Mouse (Mus musculus) forebrain, embryonic 14.5 days (tissue): ENCODE measurements at regions not wholly inside any gene's neighbourhood (a gene's known extent, or its start where the extent isn't known, plus 50 kb on each side); places are given as distances from the start of the nearest gene placed in this dataset.
A peak's percentile ranks its signal among the peaks of the same experiment; 100 is the strongest.

Experiments used
- ATAC-seq: fragments of 200-750 bp; cut with Nextera tagmentation; 2 replicates; pipeline ENCODE4 v1.8.0; 2017; ENCODE audit warnings: mild to moderate bottlenecking, moderate library complexity
- DNase-seq: peaks from one replicate; pipeline ENCODE4 v3.0.0-alpha.2; 2015; ENCODE audit warnings: low spot score
- H3K27ac ChIP-seq: fragments of 300-500 bp; sonication (generic); 2 replicates; pipeline ENCODE4 v1.5.1; 2014; ENCODE audit warnings: low read depth, mild to moderate bottlenecking, control low read depth, low read length, moderate library complexity
- H3K27me3 ChIP-seq: fragments of 300-500 bp; sonication (generic); replicated peaks from 2 replicates; pipeline ENCODE4 v1.6.1; 2014; ENCODE audit warnings: low read length, control low read depth, mixed read lengths; ENCODE audit not compliant: control insufficient read depth, insufficient read depth
- H3K36me3 ChIP-seq: fragments of 300-500 bp; sonication (generic); 2 replicates; pipeline ENCODE4 v1.6.1; 2014; ENCODE audit warnings: low read length, control low read depth; ENCODE audit not compliant: control insufficient read depth, insufficient read depth
- H3K4me1 ChIP-seq: fragments of 300-500 bp; sonication (generic); 2 replicates; pipeline ENCODE4 v1.6.1; 2014; ENCODE audit warnings: antibody characterized with exemption, low read length, control low read depth; ENCODE audit not compliant: control insufficient read depth, insufficient read depth
- H3K4me2 ChIP-seq: fragments of 300-500 bp; sonication (generic); 2 replicates; pipeline ENCODE4 v1.6.1; 2014; ENCODE audit warnings: mild to moderate bottlenecking, control low read depth, low read length
- H3K4me3 ChIP-seq: fragments of 300-500 bp; sonication (generic); 2 replicates; pipeline ENCODE4 v1.5.1; 2014; ENCODE audit warnings: low read depth, low read length, control low read depth
- H3K9ac ChIP-seq: fragments of 300-500 bp; sonication (generic); 2 replicates; pipeline ENCODE4 v1.6.1; 2014; ENCODE audit warnings: mild to moderate bottlenecking, low read length, control low read depth, moderate library complexity
- H3K9me3 ChIP-seq: fragments of 300-500 bp; sonication (generic); replicated peaks from 2 replicates; pipeline ENCODE4 v1.6.1; 2016; ENCODE audit warnings: low read length, control low read depth, mixed read lengths; ENCODE audit not compliant: control insufficient read depth
- WGBS: fragments of 180-500 bp; shearing (Covaris S2); extraction: QIAGEN DNeasy Blood & Tissue Kit; methylation state at CpG from one replicate; pipeline ENCODE4 v1.1.7; 2014; 5-methylcytosine and 5-hydroxymethylcytosine counted together

GRCm38 (mm10) chr3:18667726-18668125 lies 719.5 kb downstream of the Cypt12 start:
- Histone ChIP-seq H3K36me3 (no peaks in the 10 kb centered on the region), H3K27me3 (no peaks in the 10 kb centered on the region), H3K4me1 (peaks cover 6% of the 10 kb centered on the region), H3K9ac (no peak overlapping the region), H3K27ac (no peak overlapping the region), H3K9me3 (no peaks in the 10 kb centered on the region), H3K4me3 (no peak overlapping the region), H3K4me2 (no peak overlapping the region)
- DNase-seq, result no peak
- ATAC-seq, result no peak
- WGBS, result 91% methylated on average over 4 of the region's 4 CpGs

DNA sequence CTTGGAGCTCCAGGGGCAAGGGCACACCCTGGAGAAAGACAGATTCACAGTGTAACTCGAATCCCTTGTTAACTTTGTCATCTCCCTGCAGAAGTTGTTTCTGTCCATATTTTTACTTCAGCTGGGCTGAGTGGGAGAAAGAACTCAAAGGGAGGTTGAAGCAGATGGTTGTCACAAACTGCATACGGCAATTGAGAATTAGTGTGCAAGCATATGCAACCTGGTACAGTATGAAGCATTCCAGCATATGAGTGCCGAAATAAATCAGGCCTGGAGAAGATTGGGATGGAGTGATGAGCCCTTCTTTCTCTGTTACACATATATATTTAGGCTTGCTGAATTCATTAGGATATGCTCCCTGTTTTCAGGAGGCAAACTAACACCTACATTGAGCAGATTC lies 720.7 kb downstream of the Cypt12 start:
- Histone ChIP-seq H3K27ac (no peak overlapping the region), H3K27me3 (no peaks in the 10 kb centered on the region), H3K4me2 (no peak overlapping the region), H3K9me3 (no peaks in the 10 kb centered on the region), H3K4me3 (no peak overlapping the region), H3K9ac (no peak overlapping the region), H3K4me1 (peaks cover 6% of the 10 kb centered on the region), H3K36me3 (no peaks in the 10 kb centered on the region)
- DNase-seq (peak; percentile 65), ATAC-seq (peak; percentile 16; the same call in 1 of the 2 replicates)
- 73% methylated on average over 3 of the region's 3 CpGs for whole genome bisulfite sequencing

DNA sequence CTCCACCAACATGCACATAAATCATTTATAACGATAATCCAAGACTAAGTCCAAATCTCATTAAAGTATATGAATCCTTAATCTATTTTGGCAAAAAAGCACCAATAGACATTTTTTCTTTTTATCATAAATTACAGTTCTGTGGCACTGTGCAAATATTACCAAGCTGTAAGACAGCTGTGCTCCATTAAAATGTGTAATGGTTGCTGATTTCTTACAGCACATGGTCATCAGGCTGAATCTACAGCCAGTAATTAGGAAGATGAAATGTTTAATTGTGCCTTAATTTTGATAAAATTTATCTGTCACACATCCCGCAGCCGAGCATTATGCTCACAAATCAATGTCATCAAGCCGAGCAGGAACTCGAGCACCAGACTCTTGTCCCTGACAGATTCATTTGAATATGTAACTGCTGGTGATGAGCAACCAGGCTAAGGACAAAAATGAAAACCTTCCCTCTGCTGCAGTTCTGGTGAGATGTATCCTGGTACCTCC lies 722.0 kb downstream of the Cypt12 start:
- Histone ChIP-seq H3K4me1 (peaks cover 6% of the 10 kb centered on the region), H3K9me3 (no peaks in the 10 kb centered on the region), H3K27ac (no peak overlapping the region), H3K27me3 (no peaks in the 10 kb centered on the region), H3K4me2 (no peak overlapping the region), H3K36me3 (no peaks in the 10 kb centered on the region), H3K9ac (no peak overlapping the region), H3K4me3 (no peak overlapping the region)
- ATAC-seq (peak; percentile 33), DNase-seq (peak; percentile 58)
- 53% methylated on average over 5 of the region's 5 CpGs for WGBS

DNA sequence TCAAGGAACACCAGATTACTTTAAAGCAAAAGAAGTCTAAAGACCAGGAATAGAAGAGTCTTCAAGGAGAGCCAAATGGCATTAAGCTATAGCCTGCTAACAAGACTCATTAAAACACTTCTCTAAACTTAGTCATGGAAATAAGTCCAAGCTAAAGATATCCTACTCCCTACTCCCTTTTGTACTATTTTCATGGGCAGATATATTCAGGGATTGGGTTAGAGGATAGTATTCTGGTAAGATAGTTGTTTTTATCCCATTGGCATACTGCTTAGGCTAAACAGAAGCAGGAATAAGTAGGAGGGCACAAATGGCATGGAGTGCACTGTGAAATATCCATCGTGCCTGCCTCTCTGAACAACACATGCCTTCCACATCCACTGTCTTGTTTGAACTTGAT lies 723.5 kb downstream of the Cypt12 start:
- WGBS, result 41% methylated on average over 1 of the region's 1 CpGs
- Histone ChIP-seq H3K36me3 (no peaks in the 10 kb centered on the region), H3K27ac (no peak overlapping the region), H3K4me1 (peaks cover 6% of the 10 kb centered on the region), H3K9ac (no peak overlapping the region), H3K27me3 (no peaks in the 10 kb centered on the region), H3K9me3 (no peaks in the 10 kb centered on the region), H3K4me3 (no peak overlapping the region), H3K4me2 (no peak overlapping the region)
- ATAC-seq (no peak; the same call in 1 of the 2 replicates), DNase-seq (no peak)

DNA sequence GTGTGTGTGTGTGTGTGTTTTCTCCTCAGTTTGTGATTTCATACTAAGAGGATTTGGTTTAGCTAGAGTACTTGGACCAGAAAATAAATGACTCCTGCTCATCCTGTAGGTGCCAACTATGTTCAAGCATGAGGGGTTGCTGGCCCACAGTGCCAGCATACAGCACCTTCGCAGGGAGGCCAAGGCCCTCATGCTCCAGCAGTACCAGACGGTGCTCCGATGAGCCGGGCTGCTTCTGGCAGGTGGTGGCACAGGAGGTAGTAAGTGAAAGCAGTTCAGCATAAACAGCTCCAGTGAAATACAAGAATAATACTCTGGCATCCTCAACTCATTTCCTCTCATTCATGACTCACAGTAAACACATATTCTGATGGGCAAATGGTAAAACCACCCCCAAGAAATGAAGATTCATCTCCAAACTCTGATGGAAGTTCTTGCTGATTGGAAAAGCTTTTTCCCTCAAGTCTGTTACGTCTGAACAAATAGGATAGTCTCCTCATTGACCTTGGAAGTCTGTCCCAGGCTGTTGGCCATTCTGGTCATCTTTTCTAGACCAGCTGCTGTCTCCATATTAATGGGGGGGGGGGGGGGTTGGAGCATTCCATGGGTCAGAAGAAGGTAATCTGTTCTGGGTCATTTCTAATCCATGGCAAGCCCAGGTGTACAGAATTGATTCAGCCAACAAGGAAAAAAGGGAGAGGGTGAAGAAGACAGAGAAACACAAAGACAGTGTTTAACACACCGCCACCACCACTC lies 735.3 kb downstream of the Cypt12 start:
- DNase-seq (no peak), ATAC-seq (no peak)
- no peaks in the 10 kb centered on the region for H3K27me3 ChIP-seq

GRCm38 (mm10) chr3:18695113-18695792 lies 747.0 kb downstream of the Cypt12 start:
- no peaks in the 10 kb centered on the region for H3K9me3 ChIP-seq
- H3K4me2 ChIP-seq, result no peak overlapping the region
- no peak overlapping the region for H3K27ac ChIP-seq
- no peak overlapping the region for H3K4me3 ChIP-seq
- H3K4me1 ChIP-seq, result peaks cover 9% of the 10 kb centered on the region; the same call in 1 of the 2 replicates
- ATAC-seq, result peak; percentile 95
- 66% methylated on average over 4 of the region's 4 CpGs for WGBS
- no peak overlapping the region for H3K9ac ChIP-seq
- no peaks in the 10 kb centered on the region for H3K36me3 ChIP-seq
- H3K27me3 ChIP-seq, result no peaks in the 10 kb centered on the region
- peak; percentile 89 for DNase-seq

More for the DNA sequence above, 735.3 kb downstream of the Cypt12 start:
- Histone ChIP-seq H3K4me2 (no peak overlapping the region), H3K9ac (no peak overlapping the region), H3K4me3 (no peak overlapping the region), H3K4me1 (no peaks in the 10 kb centered on the region), H3K36me3 (no peaks in the 10 kb centered on the region), H3K27ac (no peak overlapping the region), H3K9me3 (no peaks in the 10 kb centered on the region)
- WGBS, result 82% methylated on average over 6 of the region's 6 CpGs

- ATAC-seq (no peak), DNase-seq (no peak)
- H3K36me3 ChIP-seq, result no peaks in the 10 kb centered on the region
- no peak overlapping the region for H3K9ac ChIP-seq
- H3K4me3 ChIP-seq, result no peak overlapping the region
- peaks cover 9% of the 10 kb centered on the region; the same call in 1 of the 2 replicates for H3K4me1 ChIP-seq
- H3K4me2 ChIP-seq, result no peak overlapping the region
- H3K9me3 ChIP-seq, result no peaks in the 10 kb centered on the region
- no peaks in the 10 kb centered on the region for H3K27me3 ChIP-seq
- H3K27ac ChIP-seq, result no peak overlapping the region
- WGBS, result 87% methylated on average over 2 of the region's 2 CpGs
These were observed 748.9 kb downstream of the Cypt12 start for GRCm38 (mm10) chr3:18696981-18697660.

DNA sequence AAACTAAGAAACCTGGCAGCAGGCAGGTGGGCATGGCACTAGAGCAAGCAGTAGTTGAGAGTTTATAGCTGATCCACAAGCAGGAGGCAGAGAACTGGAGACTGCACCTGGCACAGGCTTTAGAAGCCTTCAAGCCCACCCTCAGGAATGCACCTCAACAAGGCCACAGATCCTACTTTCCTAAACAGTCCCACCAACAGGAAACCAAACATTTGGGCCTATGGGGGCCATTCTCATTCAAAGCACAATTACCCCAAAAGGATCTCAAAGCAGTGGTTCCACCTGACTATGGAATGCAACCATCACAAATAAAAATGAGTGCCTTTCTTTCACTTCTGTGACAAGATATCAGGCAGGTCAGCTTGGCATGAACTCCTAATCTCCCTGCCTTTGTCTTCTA lies 749.9 kb downstream of the Cypt12 start:
- Histone ChIP-seq H3K9ac (no peak overlapping the region), H3K27ac (no peak overlapping the region), H3K4me1 (peaks cover 9% of the 10 kb centered on the region; the same call in 1 of the 2 replicates), H3K9me3 (no peaks in the 10 kb centered on the region), H3K4me2 (no peak overlapping the region), H3K4me3 (no peak overlapping the region), H3K36me3 (no peaks in the 10 kb centered on the region), H3K27me3 (no peaks in the 10 kb centered on the region)
- DNase-seq (no peak), ATAC-seq (no peak)
